Mouse (Mus musculus): ENCODE results near the gene Ubiad1. TPM values are rescaled to one million over a fixed set of nuclear protein-coding genes. Genes with fewer than 3 reads are reported as not detected.

Ubiad1 gene
- total RNA-seq, 2 experiments from 2014 or later = 10.1 to 21.7 TPM

DNA sequence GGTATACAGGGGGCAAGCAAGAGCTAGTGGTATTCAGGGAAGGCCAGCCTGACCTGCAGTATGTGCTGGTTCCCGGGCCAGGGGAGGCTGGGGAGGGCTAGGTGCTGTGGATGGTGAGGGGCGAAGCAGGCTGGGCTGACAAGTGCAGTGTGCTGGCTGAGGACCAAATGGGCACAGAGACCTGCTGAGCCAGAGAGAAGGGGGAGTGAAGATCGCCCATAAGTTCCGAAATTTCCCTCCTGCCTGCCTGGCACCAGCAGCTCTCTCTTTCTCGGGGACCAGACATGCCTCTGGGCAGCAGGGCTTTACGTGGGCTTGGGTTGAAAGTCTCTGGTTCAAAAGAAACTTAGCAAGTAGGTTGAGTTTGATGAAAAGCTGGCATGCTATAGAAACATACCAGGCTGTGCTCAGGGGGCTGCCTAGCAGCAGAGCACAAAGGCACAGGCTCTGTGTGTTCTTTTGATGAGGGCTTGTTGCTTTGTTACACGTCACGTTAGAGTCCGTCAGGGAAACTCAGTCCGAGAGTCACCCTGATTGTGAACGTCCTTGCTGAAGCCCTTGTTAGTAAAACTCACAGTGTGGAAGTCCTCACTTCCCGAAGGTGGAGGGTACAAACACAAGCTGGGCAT, 16.2 kb upstream of the Ubiad1 start:
- ATAC-seq (replicated peaks; ENCODE audit: low FRiP score, low TSS enrichment, poor library complexity, severe bottlenecking) = no peak

DNA sequence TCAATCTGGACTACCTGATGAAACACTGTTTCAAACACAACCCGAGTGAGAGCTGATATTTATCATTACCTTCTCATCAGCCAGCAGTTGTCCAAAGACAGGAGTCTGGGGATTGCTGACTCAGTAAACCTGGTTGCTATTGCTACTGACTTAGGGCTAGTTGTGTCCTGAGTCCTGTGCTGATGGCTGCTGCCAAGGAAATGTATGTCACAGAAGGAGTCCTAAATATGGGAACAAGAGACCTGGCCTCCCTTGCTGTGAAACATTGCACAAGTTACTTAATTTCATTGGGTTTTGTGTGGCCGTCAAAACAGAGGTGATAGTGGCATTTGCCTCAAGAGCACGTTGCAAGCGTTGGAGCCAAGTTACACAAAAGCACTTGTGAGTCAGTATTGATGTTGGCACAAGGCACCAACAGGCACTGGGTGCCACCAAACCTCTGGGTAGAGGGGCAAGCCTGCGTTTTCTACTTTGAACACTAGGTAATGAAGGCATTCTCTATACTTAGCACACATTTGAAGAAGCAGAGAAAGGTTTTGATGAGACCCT, 11.0 kb upstream of the Ubiad1 start:
- no peak for ATAC-seq (replicated peaks; ENCODE audit: low FRiP score, low TSS enrichment, poor library complexity, severe bottlenecking)

DNA sequence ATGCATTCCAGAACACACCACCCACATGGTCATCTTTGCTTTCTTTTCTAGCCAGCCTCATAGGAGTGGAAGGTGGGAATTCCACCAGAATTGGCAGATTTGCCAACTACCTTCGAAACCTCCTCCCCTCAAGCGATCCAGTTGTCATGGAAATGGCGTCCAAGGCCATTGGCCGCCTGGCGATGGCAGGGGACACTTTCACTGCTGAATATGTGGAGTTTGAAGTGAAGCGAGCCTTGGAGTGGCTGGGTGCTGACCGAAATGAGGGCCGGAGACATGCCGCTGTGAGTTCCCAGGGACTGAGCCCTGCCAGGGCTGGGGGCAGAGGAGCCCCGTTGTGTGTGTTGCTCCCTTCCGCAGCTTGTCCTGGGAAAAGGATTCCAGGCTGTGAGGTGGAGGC, 9.1 kb upstream of the Ubiad1 start:
- ATAC-seq (replicated peaks; ENCODE audit: low FRiP score, low TSS enrichment, poor library complexity, severe bottlenecking) = no peak

DNA sequence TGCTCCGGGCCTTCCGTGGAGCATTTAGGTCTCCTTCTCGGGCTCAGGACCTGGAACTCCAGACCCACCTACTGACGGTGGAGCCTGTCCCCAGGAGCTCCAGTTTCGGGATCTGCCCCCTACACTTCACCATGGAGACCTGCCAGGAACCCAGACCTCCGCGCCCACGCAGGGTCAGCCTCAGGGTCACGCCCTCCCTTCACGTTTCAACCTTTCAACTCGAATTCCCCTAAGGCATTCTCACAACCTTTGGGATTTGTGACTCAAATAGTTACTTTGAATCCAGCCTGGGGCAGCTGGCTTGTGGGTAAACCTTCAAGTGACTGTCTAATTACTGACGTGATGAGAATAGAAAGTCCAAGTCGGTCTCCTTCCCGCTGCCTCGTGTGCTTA, 4.3 kb upstream of the Ubiad1 start:
- ATAC-seq (replicated peaks; ENCODE audit: low FRiP score, low TSS enrichment, poor library complexity, severe bottlenecking) = 0 out of 2 replicates have a peak, but pooled peaks have one; percentile 13

DNA sequence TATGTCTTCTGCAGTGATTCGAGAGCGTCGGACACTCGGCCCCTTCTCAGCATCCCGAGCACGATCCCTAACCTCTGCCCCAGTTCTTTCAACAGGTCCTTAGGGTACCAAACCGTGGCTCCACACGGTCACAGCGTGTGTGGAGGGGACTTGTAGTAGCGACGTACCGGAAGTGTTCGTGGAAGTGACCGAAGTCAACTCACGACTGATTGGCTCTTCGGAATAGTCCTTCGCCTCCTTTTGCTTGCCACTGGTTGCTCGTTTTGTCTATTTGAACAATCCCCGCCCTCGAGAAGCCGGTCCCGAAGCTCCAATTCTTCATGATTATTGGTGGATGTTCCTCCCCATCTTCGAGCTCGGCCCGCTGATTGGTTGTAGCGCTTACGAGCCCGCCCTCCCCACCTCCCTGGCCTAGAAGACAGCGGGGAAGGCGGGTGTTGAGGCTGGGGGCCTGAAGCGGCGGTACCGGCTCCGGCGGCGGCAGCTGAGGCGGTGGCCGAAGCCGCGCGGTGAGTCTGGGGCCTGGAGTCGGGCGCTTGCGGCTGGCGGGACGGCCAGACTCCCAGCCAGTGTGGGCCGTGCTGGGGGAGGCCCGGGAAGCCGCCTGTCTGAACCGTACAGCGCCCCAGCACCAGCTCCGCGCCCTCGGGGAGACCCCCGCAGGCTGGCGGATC, 3.7 kb upstream of the Ubiad1 start, which contains the start of gene Mtor:
TSS of gene Mtor (plus strand) at position 433 of the 674 bp plus-strand sequence.
- peak; percentile 92 for ATAC-seq (replicated peaks; ENCODE audit: low FRiP score, low TSS enrichment, poor library complexity, severe bottlenecking)

DNA sequence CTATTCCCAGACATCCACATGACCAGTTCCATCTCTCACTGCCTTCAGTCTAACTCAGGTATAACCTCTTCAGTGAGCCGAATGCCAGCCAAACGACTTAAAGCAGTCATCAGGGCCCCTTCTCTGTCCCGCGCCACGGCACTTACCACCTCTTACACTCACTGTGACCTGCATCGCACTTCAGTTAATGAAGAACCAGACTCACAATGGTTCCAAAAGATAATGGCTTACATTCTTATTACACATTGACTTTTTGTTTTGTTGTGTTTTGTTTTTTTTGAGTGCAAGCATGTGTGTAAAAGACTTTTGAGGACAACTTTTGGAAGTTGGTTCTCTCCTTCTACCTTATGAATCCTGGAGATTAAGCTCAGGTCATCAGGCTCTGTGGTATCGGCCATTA, 2.0 kb downstream of the Ubiad1 start:
- ATAC-seq (replicated peaks; ENCODE audit: low FRiP score, low TSS enrichment, poor library complexity, severe bottlenecking) = no peak

DNA sequence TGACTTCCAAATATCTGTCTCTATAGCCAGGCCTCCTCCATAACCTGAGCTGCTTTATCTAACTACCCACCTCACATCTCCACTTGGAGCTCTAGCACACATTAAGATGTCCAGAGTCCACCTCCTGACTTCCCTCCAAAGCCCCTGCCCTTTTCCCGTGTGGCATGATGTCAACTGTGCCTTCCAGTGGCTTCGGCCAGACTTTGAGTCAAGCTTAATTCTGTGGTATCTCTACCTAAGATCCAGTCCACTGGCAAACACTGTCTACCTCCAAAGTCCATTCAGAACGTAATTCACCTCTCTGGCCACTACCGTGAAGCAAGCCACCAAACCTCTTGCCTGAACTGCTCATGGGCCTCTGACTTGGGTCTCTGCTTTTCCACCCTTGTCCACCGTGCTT, 2.6 kb downstream of the Ubiad1 start:
- ATAC-seq (replicated peaks; ENCODE audit: low FRiP score, low TSS enrichment, poor library complexity, severe bottlenecking) = no peak

DNA sequence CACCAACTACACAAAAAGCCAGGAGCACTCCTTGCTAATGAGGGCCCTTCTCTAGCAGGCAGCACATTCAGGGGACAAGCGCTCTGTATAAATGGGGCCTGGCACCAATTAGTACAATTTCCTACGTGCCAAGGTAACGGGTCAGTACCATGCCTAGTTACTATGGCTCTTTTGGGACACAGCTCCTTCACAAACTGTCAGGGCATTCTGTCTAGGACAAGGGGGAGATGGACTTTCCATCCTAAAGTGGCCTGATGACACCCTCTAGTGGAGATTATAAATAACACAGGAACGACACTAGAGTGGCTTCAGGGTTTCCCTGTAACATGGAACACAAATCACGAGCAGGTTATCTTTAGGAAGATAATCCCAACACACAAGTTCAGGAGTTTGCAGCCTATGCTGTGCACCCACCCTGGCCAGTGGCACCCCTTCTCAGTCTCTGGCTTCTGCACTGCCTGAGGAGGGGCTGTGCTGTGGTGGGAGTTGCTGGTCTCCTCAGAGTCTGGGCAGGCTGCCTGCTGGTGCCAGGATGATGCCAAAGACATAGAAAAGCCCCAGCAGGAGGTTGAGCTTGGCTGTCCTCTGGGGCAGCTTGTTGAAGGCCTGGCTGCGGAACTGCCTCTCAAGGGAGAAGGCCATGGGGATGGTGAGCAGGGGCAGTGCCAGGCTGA, 8.8 kb downstream of the Ubiad1 start:
- peak; percentile 69 for ATAC-seq (replicated peaks; ENCODE audit: low FRiP score, low TSS enrichment, poor library complexity, severe bottlenecking)

DNA sequence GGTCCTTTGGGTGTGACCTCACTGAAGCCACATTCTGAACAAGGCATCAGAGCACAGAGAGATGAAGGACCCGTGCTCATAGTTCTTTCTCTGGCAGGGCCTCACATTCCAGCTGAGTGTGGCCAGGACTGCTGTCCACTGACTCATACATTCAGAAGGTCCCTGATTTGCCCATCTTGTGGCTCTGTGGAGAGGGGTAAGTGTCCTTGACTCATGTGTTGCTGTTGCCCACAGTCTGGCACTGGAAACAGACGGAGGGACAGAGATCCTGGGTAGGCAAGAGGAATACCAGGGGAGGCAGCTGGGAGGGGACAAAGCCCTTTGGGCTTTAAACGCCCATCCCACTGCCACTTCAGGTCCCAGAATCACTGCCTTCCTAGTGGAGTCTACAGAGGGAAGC, 9.5 kb downstream of the Ubiad1 start:
- no peak for ATAC-seq (replicated peaks; ENCODE audit: low FRiP score, low TSS enrichment, poor library complexity, severe bottlenecking)

DNA sequence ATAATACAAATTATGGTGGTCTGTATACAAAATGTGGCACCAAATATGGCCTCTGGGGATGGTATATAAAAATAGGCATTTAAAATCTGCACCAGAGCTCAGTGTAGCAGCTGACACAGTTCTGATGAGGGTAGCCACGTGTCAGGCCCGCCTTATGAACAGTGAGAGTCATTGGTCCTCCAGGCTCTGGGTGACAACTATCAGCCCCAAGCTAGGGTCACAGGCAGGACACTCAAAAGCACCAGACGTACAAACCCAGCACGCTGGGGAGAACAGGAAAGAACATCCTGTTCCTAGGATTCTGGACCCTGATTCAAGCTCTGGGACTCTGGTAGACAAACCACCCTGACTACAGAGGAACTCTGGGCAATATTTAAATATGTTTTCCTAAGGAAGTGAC, 10.0 kb downstream of the Ubiad1 start:
- ATAC-seq (replicated peaks; ENCODE audit: low FRiP score, low TSS enrichment, poor library complexity, severe bottlenecking) = no peak

DNA sequence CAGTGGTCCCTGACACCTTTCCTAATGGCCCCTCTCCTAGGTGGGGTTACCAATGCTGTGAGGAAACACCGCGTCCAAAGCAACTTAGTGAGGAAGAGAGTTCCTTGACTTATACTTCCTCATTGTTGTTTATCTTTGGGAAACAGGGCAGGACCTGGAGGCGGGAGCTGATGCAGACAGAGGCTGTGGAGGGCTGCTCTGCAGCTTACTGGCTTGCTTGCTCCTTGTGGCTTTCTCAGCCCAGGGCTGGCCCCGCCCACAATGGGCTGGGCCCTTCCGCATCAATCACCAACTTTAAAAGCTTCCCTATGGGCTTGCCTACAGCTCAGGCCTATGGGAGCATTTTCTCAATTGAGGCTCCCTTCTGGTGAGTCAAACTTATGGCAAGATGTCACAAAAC, 10.8 kb downstream of the Ubiad1 start:
- no peak for ATAC-seq (replicated peaks; ENCODE audit: low FRiP score, low TSS enrichment, poor library complexity, severe bottlenecking)

DNA sequence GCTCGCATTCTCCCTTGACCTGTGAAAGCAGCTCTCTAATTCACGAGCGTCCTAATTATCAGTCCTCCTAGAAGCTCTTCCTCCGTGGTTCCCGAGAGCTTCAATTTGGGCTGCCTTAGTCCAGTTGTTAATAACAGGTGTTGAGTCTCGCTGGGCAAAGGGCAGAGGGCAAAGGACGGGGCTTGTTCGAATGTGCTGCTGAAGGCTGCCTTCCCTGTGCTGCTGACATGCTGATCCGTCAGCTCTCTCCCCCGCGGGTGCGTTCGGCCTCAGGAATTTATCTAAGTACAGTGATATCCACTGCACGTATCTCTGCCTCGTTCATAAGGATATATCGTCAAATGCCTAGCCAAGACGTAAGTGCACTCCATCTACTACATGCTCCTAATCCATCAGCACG, 11.2 kb downstream of the Ubiad1 start:
- ATAC-seq (replicated peaks; ENCODE audit: low FRiP score, low TSS enrichment, poor library complexity, severe bottlenecking) = no peak

DNA sequence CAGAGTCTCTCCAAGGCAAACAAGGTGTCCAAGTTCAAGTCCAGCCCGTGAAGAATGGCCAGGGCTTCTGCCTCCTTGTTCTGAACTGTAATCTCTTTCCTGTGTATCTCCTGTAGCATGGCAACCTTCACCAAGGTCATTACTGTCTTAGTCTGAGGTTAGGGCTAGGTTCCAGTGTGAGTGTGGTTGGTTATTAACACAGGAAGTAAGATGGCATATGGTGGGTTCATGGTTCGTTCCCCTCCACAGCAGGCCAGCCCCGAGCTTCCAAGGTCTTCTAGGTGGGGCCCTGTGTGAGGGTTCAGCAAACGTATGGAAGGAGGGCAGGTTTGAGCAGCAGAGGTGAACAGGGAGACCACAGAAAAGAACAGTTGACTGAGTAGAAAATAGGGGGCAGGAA, 12.1 kb downstream of the Ubiad1 start:
- ATAC-seq (replicated peaks; ENCODE audit: low FRiP score, low TSS enrichment, poor library complexity, severe bottlenecking) = no peak

DNA sequence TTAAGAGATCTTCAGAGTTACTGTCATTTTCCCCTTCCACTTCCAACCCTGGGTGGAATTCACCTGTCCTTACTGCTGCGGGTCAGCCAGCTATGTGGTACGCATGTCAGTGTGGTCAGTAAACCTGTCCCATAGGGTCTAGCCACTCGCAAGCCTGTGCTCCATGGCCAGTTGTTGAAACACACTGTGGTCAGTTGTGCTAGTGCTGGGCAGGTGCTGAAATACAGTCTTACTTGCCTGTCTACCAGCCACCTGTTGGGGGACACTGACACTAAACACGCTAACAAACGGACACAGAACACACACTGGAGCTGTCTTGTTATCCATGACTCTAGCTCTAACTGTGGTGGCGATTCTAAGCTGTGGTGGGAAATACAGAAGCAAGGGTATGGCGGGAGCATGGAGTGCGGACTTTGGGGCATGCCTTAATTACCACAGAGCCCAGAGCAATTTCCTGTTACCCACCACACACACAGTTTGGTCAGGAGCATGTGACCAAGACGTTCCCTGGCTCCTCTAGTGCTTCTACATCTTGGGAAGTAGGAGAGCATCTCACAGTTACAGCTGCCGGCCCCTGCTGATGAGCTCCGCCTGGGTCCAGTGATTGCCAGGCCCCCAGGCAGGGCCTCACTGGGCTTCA, 13.6 kb downstream of the Ubiad1 start:
- ATAC-seq (replicated peaks; ENCODE audit: low FRiP score, low TSS enrichment, poor library complexity, severe bottlenecking) = no peak

DNA sequence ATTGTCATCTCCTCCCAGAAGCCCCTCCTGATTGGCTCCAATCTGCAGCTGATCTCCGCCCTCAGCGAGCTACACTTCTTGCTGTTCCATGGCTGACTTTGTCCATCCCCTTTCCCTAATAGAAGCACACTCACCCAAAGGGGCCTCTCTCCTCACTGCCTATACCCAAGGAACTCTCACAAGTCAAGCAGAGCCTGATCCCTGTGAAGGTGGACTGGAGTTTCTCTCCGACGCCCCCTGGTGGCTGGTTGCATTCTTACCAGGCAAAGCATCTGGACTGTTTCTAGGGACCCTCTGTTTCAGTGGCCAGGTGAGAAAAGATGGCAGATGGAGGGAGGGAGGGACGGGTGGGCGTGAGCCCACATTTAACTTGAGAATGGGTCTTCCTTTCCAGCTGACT, 14.9 kb downstream of the Ubiad1 start:
- ATAC-seq (replicated peaks; ENCODE audit: low FRiP score, low TSS enrichment, poor library complexity, severe bottlenecking) = peak; percentile 53; the same call in 1 of the 2 replicates

DNA sequence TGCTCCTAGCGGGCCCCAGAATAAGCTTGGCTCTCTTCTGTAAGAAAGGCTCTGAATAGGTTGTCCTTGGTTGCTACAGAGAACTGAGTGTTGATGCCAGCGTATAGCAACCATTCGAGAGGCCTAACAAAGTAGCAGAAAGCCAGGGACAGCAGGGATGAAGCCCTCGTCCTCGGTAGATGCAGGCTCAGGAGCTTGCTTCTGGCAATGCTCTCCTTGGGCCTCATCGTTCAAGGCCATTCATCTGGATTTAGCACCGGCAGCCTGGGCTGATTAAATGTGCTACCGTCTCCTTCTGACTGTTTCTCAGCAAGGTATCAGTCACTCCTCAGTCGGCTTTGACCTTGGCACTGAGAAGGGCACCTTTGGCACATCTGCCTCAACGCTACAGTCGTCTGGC, 15.4 kb downstream of the Ubiad1 start:
- ATAC-seq (replicated peaks; ENCODE audit: low FRiP score, low TSS enrichment, poor library complexity, severe bottlenecking) = 0 out of 2 replicates have a peak, but pooled peaks have one; percentile 8

DNA sequence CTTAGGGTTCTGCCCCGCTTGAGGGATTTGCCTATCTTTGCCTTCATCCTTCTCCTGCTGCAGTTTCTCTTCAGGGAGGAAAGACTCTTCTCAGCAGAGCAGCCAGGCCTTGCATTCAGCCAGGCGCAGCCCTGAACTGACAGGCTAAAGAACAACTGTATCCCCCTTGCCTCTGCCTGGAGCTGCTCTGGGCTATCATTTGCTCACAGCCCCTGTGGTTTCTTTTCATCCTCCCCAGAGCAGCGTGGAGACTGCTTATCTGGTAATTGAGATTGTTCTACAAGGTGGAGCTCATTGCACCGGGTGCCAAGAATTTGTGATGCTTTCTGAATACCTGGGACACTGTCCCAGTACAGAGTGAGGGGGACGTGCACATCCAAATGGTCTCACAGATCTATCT, 16.0 kb downstream of the Ubiad1 start:
- ATAC-seq (replicated peaks; ENCODE audit: low FRiP score, low TSS enrichment, poor library complexity, severe bottlenecking) = peak; percentile 80

DNA sequence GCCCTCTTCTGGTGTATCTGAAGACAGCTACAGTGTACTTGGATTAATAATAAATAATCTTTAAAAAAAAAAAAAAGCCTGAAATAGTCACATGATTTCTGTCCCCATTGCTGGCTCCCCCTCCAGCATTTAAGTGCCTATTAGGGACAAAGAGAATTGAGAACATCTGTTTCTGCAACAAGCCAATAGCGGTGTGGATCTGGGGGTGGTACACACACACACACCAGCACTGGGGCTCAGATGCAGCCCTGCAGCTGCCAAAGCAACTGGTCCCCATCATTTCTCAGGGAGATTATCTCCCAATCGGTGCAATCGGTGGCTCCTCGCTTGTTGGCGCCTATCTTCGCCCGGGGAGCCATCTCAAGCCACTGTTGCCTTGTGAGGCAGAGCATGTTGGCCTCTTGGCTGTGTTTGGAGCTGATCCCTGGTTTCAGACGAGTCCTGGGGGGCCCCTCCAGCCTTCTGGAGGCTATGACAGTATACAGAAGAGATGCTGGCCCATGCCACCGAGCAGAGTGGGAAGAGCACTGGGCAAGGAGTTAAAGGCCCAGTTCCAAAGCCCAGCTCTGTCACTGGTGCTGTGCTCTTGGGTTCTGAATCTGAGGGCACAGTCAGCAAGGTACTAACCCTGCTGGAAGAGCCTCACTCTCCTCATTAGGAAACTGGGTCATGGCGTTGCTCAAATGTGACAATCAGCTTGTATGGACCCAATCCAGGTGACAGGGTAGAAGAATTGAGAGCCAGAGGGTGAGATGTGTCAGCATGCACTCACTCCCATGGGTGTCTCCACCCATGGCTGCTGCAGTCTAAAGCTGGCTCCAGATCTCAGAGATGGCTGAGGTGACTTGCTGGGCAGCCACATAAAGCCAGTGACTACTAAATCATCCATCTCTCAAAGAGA, 17.4 kb downstream of the Ubiad1 start:
- no peak for ATAC-seq (replicated peaks; ENCODE audit: low FRiP score, low TSS enrichment, poor library complexity, severe bottlenecking)

DNA sequence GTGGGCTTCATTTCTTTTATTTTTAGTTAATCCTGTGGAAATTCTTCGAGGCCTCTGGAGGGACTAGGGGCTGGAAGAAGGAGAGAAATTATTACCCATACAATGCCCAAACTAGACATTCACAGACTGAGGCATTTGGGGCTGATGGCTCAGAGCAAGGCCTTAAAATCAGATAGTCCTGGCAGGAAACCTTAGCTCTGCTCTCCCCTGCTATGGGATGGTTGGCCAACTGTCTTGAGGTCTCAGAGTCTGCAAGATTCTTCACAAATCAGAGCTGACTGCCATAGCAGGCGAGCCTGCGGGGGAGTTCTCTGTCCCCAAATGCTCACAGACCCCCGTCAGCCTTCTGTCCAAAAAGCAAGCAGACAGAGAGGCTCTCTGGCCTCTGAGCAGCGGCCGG, 27.0 kb downstream of the Ubiad1 start:
- peak; percentile 56 for ATAC-seq (replicated peaks; ENCODE audit: low FRiP score, low TSS enrichment, poor library complexity, severe bottlenecking)
